Mouse (Mus musculus) embryo, embryonic 11 days (tissue): ENCODE measurements at regions not wholly inside any gene's neighbourhood (a gene's known extent, or its start where the extent isn't known, plus 50 kb on each side); places are given as distances from the start of the nearest gene placed in this dataset.
"Not testable (repeated sequence)": the region's sequence is repeated elsewhere in the genome, so short reads cannot be mapped to it uniquely, and the experiment has no call there.

ENCODE experiments used
- DNase-seq: peaks from one replicate; pipeline ENCODE4 v3.0.0-alpha.2; 2015

DNA sequence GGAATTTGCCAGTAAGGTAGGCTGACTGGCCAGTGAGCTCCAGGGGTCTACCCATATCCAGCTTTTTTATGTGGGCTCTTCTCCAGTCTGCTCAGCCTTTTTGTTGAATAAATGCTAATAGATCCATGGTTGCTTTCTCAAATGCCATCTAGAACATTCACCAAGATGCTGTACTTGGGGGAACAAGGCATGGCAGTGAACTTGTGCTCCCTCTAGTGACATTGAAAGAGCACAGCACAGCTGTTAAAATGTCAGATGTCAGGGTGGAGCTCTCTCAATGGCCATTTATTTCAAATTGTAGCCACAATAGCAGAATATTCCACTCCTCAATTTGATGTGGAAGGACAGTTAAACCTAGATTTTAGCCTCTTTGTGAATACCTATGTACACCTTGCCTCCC, 86.3 kb downstream of the Kcnk1 start:
- peak; percentile 36 for DNase-seq

DNA sequence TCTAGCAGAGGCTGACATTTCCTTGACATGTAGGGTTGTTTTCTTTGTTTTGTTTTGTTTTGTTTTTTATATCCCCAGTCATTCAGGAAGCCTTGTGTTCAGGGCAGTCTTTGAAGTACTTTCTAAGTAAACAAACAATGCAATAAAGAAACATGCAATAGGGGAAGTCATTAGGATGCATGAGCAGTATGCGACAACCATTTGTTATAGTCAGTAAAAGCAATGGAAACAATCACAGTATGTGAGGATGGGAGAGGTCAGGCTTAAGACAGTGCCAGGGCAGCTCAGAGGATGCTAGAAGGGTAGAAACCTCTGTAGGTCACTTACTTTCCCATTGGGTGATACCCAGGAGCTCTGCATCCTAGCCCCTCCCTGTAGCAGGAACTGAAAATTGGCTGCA, 87.9 kb downstream of the Kcnk1 start:
- DNase-seq: no peak

DNA sequence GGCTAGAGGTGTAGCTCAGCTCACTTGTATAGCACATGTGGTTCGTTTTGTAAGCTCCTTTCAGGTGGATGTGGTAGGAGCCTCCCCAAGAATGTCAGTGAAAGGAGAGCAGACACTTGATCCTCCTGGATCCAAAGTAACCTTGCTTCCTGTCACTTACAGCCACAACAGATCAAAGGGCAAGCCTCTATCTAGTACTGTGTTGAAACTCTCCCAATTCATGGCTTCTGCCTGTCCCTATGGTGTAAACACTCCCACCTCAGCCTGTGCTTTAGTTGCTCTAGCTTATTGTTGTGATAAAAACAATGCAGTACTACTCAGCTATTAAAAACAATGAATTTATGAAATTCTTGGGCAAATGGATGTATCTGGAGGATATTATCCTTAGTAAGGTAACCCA, 95.8 kb downstream of the Kcnk1 start:
- no peak for DNase-seq

DNA sequence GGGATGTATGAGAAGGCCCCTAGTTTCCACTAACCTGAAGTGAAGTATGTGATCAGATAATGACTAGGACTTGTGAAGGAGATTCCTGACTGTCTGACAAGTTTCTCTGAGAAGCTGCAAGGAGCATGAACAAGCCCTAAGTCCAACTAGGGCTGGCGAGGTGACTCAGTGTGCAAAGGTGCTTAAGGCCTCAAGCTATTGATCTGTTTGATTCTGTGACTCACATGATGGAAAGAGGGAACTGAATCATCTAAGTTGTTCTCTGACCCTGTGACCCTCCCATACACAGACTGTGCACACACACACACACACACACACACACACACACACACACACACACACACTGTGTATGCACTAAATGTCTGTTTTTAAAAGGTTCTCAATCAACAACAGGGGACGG, 99.0 kb downstream of the Kcnk1 start:
- no peak for DNase-seq

DNA sequence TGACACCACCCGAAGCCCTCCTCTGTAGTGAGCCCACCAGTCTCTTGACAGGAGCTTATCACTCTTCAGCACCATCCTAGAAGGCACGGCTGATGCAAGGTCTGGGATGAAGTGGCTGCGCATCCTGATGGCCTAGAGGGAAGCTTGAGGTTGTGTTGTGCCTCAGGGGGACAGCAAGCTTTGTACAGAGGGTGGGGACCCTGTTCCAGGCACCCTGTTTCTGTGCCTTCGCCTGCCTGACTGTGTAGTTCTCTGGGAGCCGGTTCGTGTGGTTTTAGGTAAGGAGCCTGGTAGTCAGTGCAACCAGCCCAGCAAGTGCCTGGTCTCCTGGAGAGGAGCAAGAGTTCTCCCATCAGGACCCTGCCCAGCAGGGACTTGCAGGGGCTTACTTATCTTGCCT, 101.1 kb downstream of the Kcnk1 start:
- no peak for DNase-seq

DNA sequence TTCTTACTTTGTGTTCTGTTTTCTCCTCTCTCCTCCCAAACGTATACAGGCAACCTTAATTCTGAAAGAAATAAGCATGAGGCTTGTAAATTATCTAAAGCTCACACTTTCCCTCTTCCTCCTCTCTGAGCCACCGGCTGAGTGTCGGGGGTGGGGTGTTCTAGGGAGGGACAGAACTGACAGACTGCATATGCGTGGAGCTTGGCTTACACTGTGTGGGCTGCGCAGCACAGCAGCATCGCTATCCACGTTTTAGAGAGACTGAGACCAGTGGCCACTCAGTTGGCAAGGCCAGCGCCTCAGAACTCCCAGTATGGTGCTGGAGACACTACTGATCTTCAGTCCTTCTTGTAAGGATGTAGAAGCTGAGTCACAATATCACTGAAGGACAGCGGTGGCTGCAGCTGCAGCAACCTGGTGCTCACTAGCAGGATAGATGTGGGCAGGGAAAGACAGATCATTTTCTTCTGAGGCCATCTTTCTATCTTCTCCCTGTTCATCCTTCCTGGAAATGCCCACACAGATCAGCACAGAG, 101.7 kb downstream of the Kcnk1 start:
- DNase-seq: no peak

DNA sequence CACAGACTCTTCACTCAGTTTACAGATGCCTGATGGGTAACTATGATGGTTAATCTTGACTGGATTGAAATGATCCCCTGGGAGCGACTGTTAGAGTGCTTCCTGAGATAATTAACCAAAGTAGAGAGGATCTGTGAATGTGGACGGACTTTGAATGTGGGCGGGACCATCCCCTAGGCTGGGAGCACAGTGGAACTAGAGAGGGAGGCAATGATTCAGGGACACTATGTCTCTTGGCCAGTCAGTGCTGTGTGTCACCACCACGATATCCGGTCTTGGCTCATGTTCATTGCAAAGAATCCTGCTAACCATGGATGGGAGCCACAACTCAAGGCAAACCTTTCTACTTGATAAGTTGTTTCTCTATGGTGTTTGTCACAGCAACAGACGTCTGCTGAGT, 103.9 kb downstream of the Kcnk1 start:
- DNase-seq: no peak

DNA sequence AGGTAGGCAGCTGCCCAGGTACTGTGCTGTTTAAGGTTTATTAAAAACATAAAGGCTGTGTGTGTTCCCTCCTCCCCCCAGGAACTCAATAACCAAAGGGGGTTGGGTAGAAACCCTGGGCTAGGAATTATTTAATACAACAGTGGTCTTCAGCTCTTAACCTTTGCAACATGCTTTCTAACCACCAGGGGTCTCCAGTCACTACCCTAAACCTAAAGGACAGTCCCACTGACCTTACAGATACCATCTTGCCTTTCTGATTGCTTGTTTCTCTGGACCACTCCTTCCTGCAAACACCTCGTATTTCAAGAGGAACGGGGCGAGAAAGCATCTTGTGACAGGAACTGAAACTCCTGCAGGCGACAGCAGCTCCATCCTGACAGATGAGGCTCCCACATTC, 104.9 kb downstream of the Kcnk1 start:
- no peak for DNase-seq

DNA sequence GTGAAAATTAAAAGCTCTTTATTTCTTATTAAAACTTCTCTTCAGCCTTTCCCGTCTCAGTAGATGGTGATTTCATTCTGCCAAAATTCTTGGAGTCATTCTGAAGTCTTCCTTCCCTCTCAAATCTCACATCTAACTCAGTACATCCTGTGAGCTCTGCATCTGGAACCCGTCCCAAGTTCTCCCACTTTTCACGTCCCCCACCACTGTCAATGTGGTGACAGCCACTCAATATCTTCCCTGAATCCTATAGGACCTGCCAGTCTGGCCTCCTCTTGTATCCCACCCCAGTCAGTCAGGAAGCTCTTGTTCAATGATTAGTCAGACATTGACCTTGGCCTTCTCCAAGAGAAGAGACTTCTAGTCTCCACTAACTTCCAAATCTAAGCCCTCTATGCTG, 110.1 kb downstream of the Kcnk1 start:
- no peak for DNase-seq

DNA sequence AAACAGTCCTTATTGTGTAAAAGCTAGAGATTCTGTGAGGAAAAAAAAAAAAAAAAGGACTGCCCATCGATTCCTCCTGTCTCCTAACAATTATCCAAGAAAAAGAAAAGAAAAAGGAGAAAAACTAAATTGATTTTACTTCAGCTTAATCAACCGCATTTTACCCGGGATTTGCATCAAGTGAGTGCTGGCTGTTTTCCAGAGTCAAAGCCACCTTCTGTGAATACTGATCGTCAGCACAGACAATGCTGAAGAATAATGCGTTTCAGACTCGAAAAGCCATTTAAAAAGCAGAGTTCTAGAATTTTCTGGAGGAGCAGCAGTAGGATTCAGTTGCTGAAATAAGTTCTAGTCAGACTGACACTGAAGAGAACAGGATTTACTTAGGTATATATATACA, 131.1 kb downstream of the Kcnk1 start:
- no peak for DNase-seq

DNA sequence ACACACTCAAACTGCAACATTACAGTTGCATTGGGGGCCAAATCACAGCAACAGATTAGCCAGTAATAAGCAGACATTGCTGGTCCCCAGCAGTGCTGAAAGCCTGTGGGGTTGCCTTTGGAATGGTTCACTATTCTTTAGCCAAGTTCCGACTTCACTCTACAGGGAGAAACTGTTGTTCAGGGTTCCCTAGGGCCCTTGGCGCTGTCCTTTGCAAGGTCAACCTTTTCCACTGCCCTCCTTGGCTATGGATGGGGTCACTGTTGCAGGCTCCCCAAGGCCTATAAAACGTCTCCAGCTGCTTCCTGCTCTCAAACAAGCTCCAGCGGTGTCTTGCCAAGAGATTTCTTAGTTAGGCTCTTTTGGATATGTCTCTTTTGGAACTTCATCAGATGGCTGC, 137.1 kb downstream of the Kcnk1 start:
- DNase-seq: no peak

DNA sequence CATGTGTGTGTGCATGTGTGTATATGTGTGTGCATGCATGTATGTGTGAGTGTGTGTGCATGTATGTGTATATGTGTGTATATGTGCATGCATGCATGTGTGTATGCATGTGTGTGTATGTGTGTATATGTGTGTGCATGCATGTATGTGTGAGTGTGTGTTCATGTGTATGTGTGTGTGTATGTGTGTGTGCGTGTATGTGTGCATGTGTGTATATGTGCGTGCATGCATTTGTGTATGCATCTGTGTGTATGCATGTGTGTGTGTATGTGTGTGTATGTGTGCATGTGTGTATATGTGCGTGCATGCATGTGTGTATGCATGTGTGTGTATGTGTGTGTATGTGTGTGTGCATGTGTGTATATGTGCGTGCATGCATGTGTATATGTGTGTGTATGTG, 137.9 kb downstream of the Kcnk1 start:
- not testable (repeated sequence) for DNase-seq

DNA sequence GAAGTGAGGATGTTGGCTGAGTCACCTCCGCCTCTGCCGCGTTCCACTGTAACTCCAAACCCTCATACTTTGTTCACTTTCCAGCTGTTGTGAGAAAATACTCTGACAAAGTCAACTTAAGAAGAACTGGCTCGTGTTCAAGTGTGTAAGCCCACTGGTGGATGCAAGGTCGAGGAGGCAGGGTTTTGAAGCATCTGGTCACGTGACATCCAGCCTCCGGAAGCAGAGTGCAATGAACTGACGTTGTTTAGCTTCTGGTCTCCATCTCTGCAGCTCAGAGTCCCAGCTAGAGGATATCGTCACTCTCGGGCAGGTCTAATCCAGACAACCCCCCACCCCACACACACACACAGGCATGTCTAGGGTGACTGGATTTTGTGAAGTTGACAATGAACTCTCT, 140.1 kb downstream of the Kcnk1 start:
- DNase-seq: no peak

DNA sequence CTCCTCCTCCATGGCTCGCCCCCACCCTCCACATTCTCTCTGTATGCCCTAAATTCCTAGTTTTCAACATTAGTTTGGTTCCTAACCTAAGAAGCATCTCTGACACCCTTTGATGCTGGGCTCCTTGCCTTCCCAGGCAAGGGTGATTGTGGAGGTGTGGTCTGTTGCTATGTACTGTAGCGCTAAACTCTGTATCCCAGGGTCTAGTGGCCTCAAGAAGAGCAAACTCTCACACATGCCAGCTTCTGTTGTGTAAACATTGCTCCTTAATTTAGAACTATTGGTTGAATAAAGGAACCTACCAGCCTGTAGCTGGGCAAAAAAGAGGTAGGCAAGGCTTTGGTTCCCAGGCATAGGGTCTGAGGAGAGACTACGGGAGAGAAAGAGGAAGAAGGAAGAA, 140.6 kb downstream of the Kcnk1 start:
- DNase-seq: no peak

DNA sequence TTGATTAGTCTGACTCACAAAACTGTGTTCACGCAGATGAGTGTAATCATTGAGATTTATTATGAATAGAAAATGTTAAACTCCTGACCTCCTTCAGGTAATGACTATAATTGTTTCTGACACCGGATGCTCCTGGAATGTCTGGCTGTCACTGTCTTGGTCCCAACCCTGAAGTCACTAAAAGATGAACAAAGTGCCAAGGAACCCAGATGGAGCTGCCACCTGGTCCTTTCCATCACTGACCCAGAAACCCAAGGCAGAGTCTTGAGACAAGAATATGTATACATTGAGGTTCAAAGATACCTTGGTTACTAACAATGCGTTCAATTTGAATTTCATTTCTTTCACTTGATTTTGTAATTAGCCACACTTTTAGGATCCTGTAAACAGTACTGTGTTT, 142.0 kb downstream of the Kcnk1 start:
- no peak for DNase-seq

DNA sequence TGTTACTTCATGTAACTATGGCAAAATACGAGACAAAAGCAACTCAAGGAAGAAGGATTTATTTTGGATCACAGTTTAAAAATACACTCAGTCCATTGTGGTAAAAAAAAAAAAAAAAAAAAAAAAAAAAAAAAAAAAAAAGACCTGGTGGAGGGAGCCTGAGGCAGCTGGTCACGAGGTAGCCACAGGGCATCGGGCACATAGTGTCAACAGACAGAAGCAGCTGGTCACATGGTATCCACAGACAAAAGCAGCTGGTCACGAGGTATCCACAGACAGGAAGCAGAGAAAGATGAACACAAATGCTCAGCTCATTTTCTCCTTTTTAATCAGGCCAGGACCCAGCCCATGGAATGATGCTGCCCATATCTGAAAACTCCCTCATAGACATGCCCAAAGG, 142.5 kb downstream of the Kcnk1 start:
- no peak for DNase-seq

DNA sequence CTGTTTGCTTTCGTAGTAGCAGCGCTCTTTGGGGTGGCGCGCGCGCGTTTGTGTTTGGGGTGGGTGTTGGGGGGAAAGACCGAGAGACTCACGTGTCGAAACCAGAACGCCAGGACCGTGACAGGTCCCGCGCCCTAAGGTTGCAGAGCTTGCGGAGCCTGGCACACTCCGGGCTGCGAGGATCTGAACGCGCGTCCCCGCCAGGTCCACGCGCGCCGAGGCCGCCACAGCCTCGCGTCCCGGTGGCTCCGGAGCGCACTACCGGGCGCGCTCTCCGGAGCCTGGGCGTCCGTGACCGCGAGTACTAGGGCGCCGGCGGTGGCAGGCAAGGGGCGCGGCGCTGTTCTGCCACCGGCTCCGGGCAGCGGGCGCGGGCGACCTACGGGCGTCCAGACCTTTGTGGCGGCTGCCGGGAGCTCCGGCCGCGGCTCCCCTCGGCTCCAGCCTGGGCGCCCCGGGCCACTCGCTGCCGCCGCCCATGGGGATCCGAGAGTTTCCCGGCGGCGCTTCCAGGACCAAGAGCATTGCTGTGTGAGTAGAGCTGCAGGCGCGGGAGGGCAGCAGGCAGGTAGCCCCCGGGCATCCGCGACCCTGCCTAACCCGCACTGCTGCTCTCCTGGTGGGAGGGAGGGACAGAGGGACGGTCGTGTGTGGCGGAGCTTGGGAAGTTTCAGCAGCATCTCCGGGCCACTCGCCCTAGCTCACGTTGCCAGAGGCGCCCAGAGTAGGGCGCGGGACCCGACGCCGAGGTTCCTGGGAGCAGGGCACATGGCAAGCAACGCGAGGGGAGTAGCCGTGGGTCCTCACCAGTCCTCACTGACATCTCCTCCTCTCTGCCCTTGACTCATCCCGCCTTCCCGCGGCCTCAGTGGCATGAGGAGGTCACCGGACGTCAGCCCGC, 143.9 kb downstream of the Kcnk1 start:
- DNase-seq: peak; percentile 62

DNA sequence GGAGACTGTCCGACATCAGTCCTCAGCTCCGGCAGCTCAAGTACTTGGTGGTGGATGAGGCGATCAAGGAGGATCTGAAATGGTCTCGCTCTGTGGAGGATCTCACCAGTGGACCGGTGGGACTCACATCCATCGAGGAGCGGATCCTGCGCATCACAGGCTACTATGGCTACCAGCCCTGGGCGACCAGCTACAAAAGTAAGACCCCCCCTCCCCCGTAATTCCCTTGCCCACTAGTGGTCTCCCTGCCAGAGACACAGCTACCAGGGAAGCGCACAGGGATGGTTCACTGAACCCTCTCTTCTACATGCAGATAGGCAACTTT, 144.5 kb downstream of the Kcnk1 start:
- no peak for DNase-seq

DNA sequence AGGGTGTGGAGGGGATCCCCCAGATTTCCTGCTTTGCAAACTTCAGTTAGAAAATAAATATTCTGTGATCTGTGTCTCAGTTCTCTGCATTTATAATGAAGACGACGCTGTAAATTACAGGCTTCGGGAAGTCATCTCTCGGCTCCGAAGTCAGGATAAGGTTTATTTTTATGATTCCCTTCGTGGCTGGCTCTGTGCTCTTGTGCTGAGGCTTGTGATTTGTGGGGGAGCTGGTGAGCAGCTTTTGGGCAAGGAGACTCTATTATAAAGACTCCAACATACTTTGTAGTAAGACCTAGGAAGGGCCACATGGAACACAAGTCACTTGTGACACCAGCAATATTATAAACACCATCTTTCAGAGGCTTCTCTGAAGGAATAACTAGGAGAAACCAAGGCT, 146.0 kb downstream of the Kcnk1 start:
- no peak for DNase-seq

DNA sequence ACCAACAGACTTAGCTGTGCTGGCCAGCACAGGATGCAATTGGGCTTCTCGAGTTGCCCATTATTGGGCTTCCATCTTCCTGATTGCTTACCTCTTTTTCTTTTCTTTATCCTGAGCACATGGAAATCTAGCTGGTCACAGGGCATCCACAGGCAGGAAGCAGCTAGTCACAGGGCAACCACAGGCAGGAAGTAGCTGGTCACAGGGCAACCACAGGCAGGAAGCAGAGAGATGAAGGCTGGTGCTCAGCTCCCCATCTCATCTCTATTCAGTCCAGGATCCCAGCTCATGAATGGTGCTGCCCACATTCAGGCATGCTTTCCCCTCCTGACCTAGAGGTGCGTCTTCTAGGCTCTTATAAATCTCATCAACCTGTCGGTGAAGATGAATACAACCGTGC, 146.8 kb upstream of the Slc35f3 start:
- DNase-seq: no peak

DNA sequence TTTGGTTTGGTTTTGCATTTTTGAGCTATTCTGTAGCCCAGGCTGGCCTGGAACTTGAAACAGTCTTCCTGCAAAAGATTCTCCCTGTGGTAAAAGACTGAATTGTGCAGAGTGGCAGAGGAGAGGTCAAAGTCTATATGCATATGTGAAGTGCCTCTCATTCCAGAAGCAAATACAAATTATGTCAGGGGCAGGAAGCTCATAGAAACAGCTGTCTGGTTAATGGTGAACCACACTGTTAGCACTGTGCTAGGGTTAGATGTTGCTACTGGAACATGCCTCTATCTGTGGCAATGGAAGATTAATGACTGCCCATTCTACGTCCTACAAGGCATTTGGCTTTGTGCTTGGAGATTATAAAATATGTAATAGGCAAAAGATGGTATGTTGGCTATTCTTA, 144.4 kb upstream of the Slc35f3 start:
- no peak for DNase-seq

DNA sequence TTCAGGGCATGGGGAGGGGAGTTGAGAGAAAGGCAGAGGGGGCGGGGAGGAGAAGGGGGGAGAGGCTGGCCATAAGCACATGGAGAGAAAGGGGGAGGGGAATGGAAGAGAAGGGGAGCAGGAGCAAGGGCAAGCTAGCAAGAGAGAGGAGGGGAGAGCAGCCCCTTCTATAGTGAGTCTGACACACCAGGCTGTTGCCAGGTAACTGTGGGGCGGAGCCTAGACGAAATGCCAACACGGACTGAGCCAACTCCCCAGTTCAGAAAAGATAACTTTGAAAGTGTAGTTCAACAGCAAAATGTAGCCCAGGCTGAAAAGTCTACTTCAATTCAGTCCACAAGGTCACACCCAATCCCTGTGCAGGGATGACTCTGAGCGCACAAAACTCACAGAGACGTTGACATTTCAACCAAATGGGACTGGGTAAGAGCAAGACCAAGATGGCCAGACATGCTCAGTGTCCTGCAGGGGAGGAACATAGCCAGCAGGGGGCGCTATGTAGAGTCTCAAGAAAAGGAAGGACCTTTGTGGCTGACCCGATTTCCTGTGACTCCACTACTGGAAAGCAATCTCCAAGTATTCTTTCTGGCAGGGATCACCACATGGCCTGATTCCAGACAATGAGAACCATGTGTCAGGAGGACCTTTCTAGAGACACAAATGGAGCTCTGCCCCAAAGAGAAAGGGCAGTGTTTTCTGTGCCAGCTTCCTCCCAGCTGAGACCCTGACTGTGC, 140.7 kb upstream of the Slc35f3 start:
- peak; percentile 32 for DNase-seq

DNA sequence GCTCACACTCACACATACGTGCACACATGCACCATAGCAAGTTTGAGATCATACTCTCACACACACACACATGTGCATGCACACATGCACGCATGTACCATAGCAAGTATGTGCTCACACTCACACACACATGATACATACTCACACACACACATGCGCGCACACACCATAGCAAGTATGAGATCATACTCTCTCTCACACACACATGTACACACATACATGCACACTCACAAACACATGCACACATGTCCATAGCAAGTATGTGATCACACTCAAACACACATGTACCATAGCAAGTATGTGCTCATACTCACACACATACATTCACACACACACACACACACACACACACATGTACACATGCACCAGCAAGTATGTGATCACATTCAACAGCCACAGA, 138.9 kb upstream of the Slc35f3 start:
- DNase-seq: no peak

DNA sequence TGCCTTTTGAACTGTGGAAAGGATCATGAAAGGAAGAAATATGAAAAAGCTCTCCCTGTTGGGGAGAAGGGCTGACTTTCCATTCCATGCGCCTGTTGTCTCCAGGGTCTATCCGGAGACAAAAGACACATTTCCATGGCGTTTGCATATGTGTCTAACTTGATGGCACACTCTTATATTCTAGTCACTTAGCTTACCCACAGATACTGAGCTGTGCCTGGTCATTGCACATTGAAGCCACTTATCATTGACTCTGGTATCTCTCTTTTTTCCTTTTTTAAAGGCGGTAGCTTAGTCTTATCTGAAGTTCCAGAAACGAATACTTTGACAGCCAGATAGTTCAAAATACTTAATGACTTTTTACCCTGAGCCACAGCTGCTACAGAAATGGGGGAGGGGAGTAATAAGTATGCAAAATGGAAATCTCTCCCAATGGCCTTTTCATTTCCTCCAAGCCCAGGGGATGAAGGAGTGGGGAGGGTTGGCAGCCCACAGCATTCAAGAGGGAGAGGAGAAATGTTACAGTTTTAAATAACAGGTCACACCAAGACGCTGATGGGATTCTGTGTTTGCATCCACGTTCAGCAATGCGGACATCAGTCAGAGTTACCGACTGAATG, 137.9 kb upstream of the Slc35f3 start:
- no peak for DNase-seq
